Mouse (Mus musculus): Measurements from ENCODE around the gene Foxd1. TPM values are rescaled to one million over a fixed set of nuclear protein-coding genes. Genes with fewer than 3 reads are reported as not detected.

Gene Foxd1
- 4.6 and 5.0 TPM in 2 replicates for polyA plus RNA-seq (2014; fragmentation: Nextera tagmentation; extraction: Ambion mirVana)

DNA sequence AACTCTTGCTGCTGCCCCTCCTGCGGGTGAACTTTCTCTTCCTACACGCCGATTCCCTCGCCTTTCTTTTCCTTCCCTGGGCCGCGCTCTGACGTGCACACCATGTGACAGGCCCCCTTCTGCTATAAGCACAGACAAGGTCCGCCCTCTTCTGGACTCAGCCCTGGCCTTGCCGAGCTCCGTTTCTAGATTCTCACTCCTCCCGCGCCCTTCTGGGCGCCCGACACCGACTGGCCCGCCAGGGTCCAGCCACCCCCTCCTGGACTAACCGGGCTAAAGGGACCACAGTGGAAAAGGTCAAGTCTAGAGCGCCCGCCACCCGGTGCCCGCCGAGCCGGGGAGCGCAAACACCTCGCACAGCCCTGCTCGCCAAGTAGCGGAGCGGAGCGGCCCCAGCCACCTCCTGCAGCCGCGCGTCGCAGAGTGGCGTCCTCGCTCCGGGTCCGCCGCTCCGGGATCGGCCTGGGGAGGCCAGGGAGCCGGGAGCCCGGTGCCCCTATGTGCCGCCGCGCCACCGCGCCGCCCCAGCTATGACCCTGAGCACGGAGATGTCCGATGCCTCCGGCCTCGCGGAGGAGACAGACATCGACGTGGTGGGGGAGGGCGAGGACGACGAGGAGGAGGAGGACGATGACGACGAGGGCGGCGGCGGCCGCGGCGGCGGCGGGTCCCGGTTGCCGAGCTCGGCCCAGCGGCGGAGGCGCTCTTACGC lies at the start of gene Foxd1:
Gene Foxd1, plus strand, starts transcription at position 153 of the 712 bp plus-strand sequence.
- peaks cover 74% of the 10 kb centered on the region for H3K27me3 ChIP-seq (ENCODE audit: control insufficient read depth, insufficient read depth, low read length)
- H3K4me1 ChIP-seq (replicated peaks; ENCODE audit: control insufficient read depth, insufficient read depth, low read length), result peaks cover 15% of the 10 kb centered on the region
- under 1% methylated on average over 56 of the region's 76 CpGs for WGBS
- DNase-seq (ENCODE audit: low spot score) (peak; percentile 78), ATAC-seq (ENCODE audit: low FRiP score) (peak; percentile 87)
- no peaks in the 10 kb centered on the region for H3K9me3 ChIP-seq (ENCODE audit: control insufficient read depth, low read length)
- peak within 1 kb of the TSS; percentile 46 for H3K4me3 ChIP-seq (ENCODE audit: low read depth, low read length)
- peak within 1 kb of the TSS; percentile 74 for H3K4me2 ChIP-seq (replicated peaks; ENCODE audit: low read depth, low read length)
- H3K36me3 ChIP-seq (ENCODE audit: control insufficient read depth, insufficient read depth, low read length), result no peaks in the 10 kb centered on the region
- H3K9ac ChIP-seq (ENCODE audit: low read depth, low read length), result peak within 1 kb of the TSS; percentile 58
- 0 out of 2 replicates have a peak within 1 kb of the TSS, but pooled peaks have one; percentile 53 for H3K27ac ChIP-seq (ENCODE audit: low read depth, low read length)

DNA sequence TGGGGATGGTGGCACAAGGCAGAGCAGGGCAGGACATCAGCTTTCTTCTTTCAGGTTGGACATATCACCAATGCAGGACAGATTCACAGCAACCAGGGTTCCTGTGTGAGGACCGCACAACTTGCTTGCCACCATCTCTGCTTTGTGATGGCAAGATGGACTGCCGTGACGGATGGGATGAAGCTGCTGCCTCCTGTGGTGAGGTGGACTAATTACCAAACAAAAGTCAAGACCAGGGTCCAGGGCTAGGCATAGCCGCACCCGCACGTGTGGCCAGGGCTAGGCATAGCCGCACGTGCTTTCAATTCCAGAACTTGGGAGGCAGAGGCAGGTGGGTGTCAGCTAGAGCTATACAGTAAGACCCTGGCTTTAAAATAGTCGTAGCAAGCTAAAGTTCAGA lies 48.8 kb upstream of the Foxd1 start:
- no peaks in the 10 kb centered on the region for H3K9me3 ChIP-seq (ENCODE audit: control insufficient read depth, low read length)
- 89% methylated on average over 9 of the region's 9 CpGs for WGBS
- H3K4me3 ChIP-seq (ENCODE audit: low read depth, low read length), result no peak overlapping the region
- no peak overlapping the region for H3K4me2 ChIP-seq (replicated peaks; ENCODE audit: low read depth, low read length)
- ATAC-seq (ENCODE audit: low FRiP score), result no peak
- no peaks in the 10 kb centered on the region for H3K36me3 ChIP-seq (ENCODE audit: control insufficient read depth, insufficient read depth, low read length)
- no peak overlapping the region for H3K9ac ChIP-seq (ENCODE audit: low read depth, low read length)
- no peaks in the 10 kb centered on the region for H3K4me1 ChIP-seq (replicated peaks; ENCODE audit: control insufficient read depth, insufficient read depth, low read length)
- no peak overlapping the region for H3K27ac ChIP-seq (ENCODE audit: low read depth, low read length)
- DNase-seq (ENCODE audit: low spot score), result no peak
- no peaks in the 10 kb centered on the region for H3K27me3 ChIP-seq (ENCODE audit: control insufficient read depth, insufficient read depth, low read length)

DNA sequence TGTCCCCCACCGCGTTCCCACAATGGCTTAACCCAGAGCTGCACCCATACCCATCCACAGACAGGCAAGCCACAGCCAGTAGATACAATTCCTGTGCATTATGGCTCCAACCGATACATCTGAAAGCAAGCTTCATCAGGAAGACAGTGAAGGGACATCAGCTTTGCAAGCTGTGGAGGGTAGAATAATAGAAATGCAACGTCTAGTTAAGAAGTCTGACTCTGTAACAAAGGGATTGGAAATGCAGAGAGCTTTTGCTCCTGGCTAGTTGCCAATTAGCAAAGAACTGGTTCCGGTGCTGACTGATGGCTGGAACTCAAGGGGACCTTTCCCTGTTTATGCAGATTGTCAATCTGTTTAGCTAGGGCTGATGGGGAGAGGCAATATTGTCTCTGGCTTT lies 47.6 kb upstream of the Foxd1 start:
- Histone ChIP-seq H3K9ac (ENCODE audit: low read depth, low read length) (no peak overlapping the region), H3K4me2 (replicated peaks; ENCODE audit: low read depth, low read length) (no peak overlapping the region), H3K27ac (ENCODE audit: low read depth, low read length) (no peak overlapping the region), H3K4me1 (replicated peaks; ENCODE audit: control insufficient read depth, insufficient read depth, low read length) (no peaks in the 10 kb centered on the region), H3K36me3 (ENCODE audit: control insufficient read depth, insufficient read depth, low read length) (no peaks in the 10 kb centered on the region), H3K4me3 (ENCODE audit: low read depth, low read length) (no peak overlapping the region), H3K9me3 (ENCODE audit: control insufficient read depth, low read length) (no peaks in the 10 kb centered on the region), H3K27me3 (ENCODE audit: control insufficient read depth, insufficient read depth, low read length) (no peaks in the 10 kb centered on the region)
- 35% methylated on average over 5 of the region's 5 CpGs for WGBS
- ATAC-seq (ENCODE audit: low FRiP score) (no peak), DNase-seq (ENCODE audit: low spot score) (no peak)

DNA sequence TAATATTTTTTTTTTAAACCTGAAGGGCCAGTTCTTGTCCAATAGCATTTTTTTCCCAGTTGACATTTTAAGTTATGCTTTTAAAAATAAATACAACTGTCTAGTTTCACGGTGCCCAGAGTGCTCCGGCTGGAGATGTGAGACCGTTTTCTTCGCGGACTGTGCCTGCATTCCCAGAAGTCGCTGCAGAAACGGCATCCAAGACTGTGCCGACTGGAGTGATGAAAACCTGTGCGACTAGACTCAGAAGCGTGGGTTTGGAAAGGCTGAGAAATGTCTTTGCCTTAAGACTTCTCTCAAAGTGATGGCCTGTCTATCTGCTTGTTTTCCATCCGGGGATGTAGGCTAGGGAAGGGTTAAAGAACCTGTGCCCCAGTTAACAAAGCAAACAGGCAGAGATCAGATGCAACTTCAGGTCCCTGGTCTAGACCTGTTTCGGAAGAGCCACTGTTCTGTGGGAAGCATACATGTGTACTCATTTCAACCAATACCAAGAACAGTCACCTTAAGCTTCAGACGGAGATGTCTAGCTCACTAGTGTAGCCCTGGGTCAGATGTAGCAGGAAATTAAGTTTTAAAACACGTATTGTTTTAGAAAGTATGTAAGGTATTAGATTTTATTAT lies 47.1 kb upstream of the Foxd1 start:
- 61% methylated on average over 14 of the region's 14 CpGs for WGBS
- no peaks in the 10 kb centered on the region for H3K36me3 ChIP-seq (ENCODE audit: control insufficient read depth, insufficient read depth, low read length)
- H3K4me3 ChIP-seq (ENCODE audit: low read depth, low read length), result no peak overlapping the region
- H3K9me3 ChIP-seq (ENCODE audit: control insufficient read depth, low read length), result no peaks in the 10 kb centered on the region
- H3K27ac ChIP-seq (ENCODE audit: low read depth, low read length), result no peak overlapping the region
- no peaks in the 10 kb centered on the region for H3K4me1 ChIP-seq (replicated peaks; ENCODE audit: control insufficient read depth, insufficient read depth, low read length)
- ATAC-seq (ENCODE audit: low FRiP score), result no peak
- DNase-seq (ENCODE audit: low spot score), result no peak
- H3K4me2 ChIP-seq (replicated peaks; ENCODE audit: low read depth, low read length), result no peak overlapping the region
- H3K9ac ChIP-seq (ENCODE audit: low read depth, low read length), result no peak overlapping the region
- H3K27me3 ChIP-seq (ENCODE audit: control insufficient read depth, insufficient read depth, low read length), result no peaks in the 10 kb centered on the region

DNA sequence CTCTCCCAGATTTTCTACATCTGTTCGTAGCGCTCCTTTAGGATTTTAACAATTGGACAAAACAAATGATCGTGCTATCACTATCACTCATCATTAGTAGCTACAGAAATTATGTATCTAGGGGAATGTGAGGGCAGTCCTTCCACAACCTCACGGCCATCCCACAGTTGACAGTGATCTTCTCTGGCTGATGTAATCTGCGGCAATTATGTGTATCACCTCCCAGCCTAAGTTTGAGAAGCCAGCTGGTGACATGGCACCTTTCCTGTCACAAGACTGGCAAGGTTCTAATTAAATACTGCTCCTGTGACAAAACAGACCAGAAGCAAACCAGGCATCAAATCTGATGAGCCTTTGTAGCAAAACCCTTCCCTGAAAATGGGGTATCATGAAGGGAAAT lies 46.0 kb upstream of the Foxd1 start:
- no peak overlapping the region for H3K4me2 ChIP-seq (replicated peaks; ENCODE audit: low read depth, low read length)
- H3K9ac ChIP-seq (ENCODE audit: low read depth, low read length), result no peak overlapping the region
- no peaks in the 10 kb centered on the region for H3K27me3 ChIP-seq (ENCODE audit: control insufficient read depth, insufficient read depth, low read length)
- H3K36me3 ChIP-seq (ENCODE audit: control insufficient read depth, insufficient read depth, low read length), result no peaks in the 10 kb centered on the region
- H3K9me3 ChIP-seq (ENCODE audit: control insufficient read depth, low read length), result no peaks in the 10 kb centered on the region
- H3K4me3 ChIP-seq (ENCODE audit: low read depth, low read length), result no peak overlapping the region
- no peak overlapping the region for H3K27ac ChIP-seq (ENCODE audit: low read depth, low read length)
- WGBS, result 90% methylated on average over 5 of the region's 5 CpGs
- DNase-seq (ENCODE audit: low spot score) (no peak), ATAC-seq (ENCODE audit: low FRiP score) (no peak)
- no peaks in the 10 kb centered on the region for H3K4me1 ChIP-seq (replicated peaks; ENCODE audit: control insufficient read depth, insufficient read depth, low read length)

DNA sequence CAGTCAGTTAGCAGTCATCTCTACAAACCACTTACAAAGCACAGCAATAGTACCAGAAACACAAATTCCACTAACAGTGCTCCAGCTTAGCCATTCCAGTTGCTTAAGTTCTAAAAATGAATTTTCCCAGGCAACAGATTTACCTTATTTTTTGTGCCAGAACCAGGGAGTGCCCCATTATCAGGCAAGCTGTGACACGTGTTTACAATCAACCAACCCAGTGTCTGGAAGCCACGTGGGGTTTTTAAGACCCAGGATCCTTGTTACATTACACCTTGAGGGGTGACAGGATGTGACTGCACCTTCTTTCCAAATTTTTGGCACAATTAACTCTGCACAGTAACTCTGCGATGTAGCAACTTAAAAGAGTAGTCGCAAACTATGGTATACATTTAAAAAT lies 45.3 kb upstream of the Foxd1 start:
- no peak overlapping the region for H3K4me3 ChIP-seq (ENCODE audit: low read depth, low read length)
- ATAC-seq (ENCODE audit: low FRiP score), result no peak
- WGBS, result 89% methylated on average over 4 of the region's 4 CpGs

DNA sequence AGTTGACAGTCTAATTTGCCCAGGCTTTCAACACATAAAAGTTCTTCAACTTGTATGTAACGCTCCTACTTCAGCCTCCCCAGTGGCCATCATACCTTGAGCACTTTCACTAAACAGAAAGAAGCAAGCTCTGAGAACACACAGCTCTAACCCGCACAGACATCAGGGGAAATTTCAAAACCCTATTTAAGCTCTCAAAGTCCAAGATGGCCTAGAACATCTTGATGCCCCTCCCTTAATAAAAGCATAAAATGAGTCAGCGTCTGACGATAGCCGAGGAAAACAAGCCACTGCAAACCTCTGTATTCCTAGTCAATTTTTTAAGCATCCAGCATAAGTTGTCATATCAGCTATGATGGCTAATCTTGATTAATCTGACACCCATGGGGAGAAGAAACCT lies 42.4 kb upstream of the Foxd1 start:
- ATAC-seq (ENCODE audit: low FRiP score), result no peak
- H3K27me3 ChIP-seq (ENCODE audit: control insufficient read depth, insufficient read depth, low read length), result no peaks in the 10 kb centered on the region
- DNase-seq (ENCODE audit: low spot score), result no peak

More for the DNA sequence above, 45.3 kb upstream of the Foxd1 start:
- no peak for DNase-seq (ENCODE audit: low spot score)
- H3K9me3 ChIP-seq (ENCODE audit: control insufficient read depth, low read length), result no peaks in the 10 kb centered on the region
- H3K4me1 ChIP-seq (replicated peaks; ENCODE audit: control insufficient read depth, insufficient read depth, low read length), result no peaks in the 10 kb centered on the region
- no peak overlapping the region for H3K9ac ChIP-seq (ENCODE audit: low read depth, low read length)
- no peaks in the 10 kb centered on the region for H3K36me3 ChIP-seq (ENCODE audit: control insufficient read depth, insufficient read depth, low read length)
- H3K27ac ChIP-seq (ENCODE audit: low read depth, low read length), result no peak overlapping the region
- no peaks in the 10 kb centered on the region for H3K27me3 ChIP-seq (ENCODE audit: control insufficient read depth, insufficient read depth, low read length)
- no peak overlapping the region for H3K4me2 ChIP-seq (replicated peaks; ENCODE audit: low read depth, low read length)

GRCm38 (mm10) chr13:98313631-98314030 lies 40.4 kb upstream of the Foxd1 start:
- DNase-seq (ENCODE audit: low spot score) (no peak), ATAC-seq (ENCODE audit: low FRiP score) (no peak)
- H3K4me2 ChIP-seq (replicated peaks; ENCODE audit: low read depth, low read length), result no peak overlapping the region
- 0 out of 2 replicates have a peak, but pooled peaks cover 2% of the 10 kb centered on the region for H3K4me1 ChIP-seq (replicated peaks; ENCODE audit: control insufficient read depth, insufficient read depth, low read length)
- H3K4me3 ChIP-seq (ENCODE audit: low read depth, low read length), result no peak overlapping the region
- H3K36me3 ChIP-seq (ENCODE audit: control insufficient read depth, insufficient read depth, low read length), result no peaks in the 10 kb centered on the region
- H3K9ac ChIP-seq (ENCODE audit: low read depth, low read length), result no peak overlapping the region
- WGBS, result 81% methylated on average over 7 of the region's 7 CpGs
- H3K9me3 ChIP-seq (ENCODE audit: control insufficient read depth, low read length), result no peaks in the 10 kb centered on the region
- no peak overlapping the region for H3K27ac ChIP-seq (ENCODE audit: low read depth, low read length)
- no peaks in the 10 kb centered on the region for H3K27me3 ChIP-seq (ENCODE audit: control insufficient read depth, insufficient read depth, low read length)

More for the DNA sequence above, 42.4 kb upstream of the Foxd1 start:
- Histone ChIP-seq H3K27ac (ENCODE audit: low read depth, low read length) (no peak overlapping the region), H3K36me3 (ENCODE audit: control insufficient read depth, insufficient read depth, low read length) (no peaks in the 10 kb centered on the region), H3K9ac (ENCODE audit: low read depth, low read length) (no peak overlapping the region), H3K4me2 (replicated peaks; ENCODE audit: low read depth, low read length) (no peak overlapping the region), H3K4me1 (replicated peaks; ENCODE audit: control insufficient read depth, insufficient read depth, low read length) (0 out of 2 replicates have a peak, but pooled peaks cover 2% of the 10 kb centered on the region), H3K4me3 (ENCODE audit: low read depth, low read length) (no peak overlapping the region), H3K9me3 (ENCODE audit: control insufficient read depth, low read length) (no peaks in the 10 kb centered on the region)
- 95% methylated on average over 5 of the region's 5 CpGs for WGBS

- 0 out of 2 replicates have a peak, but pooled peaks cover 2% of the 10 kb centered on the region for H3K4me1 ChIP-seq (replicated peaks; ENCODE audit: control insufficient read depth, insufficient read depth, low read length)
- H3K27me3 ChIP-seq (ENCODE audit: control insufficient read depth, insufficient read depth, low read length), result no peaks in the 10 kb centered on the region
- DNase-seq (ENCODE audit: low spot score) (no peak), ATAC-seq (ENCODE audit: low FRiP score) (no peak)
- H3K9me3 ChIP-seq (ENCODE audit: control insufficient read depth, low read length), result no peaks in the 10 kb centered on the region
- H3K36me3 ChIP-seq (ENCODE audit: control insufficient read depth, insufficient read depth, low read length), result no peaks in the 10 kb centered on the region
- H3K27ac ChIP-seq (ENCODE audit: low read depth, low read length), result no peak overlapping the region
- H3K9ac ChIP-seq (ENCODE audit: low read depth, low read length), result no peak overlapping the region
- peak overlapping the region; percentile 22 for H3K4me2 ChIP-seq (replicated peaks; ENCODE audit: low read depth, low read length)
- WGBS, result 79% methylated on average over 4 of the region's 4 CpGs
- H3K4me3 ChIP-seq (ENCODE audit: low read depth, low read length), result peak overlapping the region; percentile 100; the same call in 1 of the 2 replicates
Observed at GRCm38 (mm10) chr13:98315124-98315523, 38.9 kb upstream of the Foxd1 start.

All from hindbrain, embryonic 11.5 days (tissue).